ENCODE assay signal across 8 mouse cellular contexts in genomic region chr13:100730153-100730860, GRCm38 (mm10). TPM values are rescaled to one million over a fixed set of nuclear protein-coding genes. Genes with fewer than 3 reads are reported as not detected.
DNase-seq lines count a peak whose midpoint lies in the region; ATAC-seq and TF ChIP-seq lines count a peak whose summit lies in the region.

No protein-coding gene starts in this region.

- TF ChIP-seq CTCF in lung, adult 2 months (IDR thresholded peaks at IDR 0.05; ENCODE audit: insufficient read depth, low read length): no peak
- TF ChIP-seq CTCF in bone marrow macrophage, adult 2 months (IDR thresholded peaks at IDR 0.05; ENCODE audit: low read depth, low read length): no peak

- peaks cover 24% of the 10 kb centered on the region for H3K36me3 ChIP-seq in forebrain, embryonic 13.5 days (ENCODE audit: poor library complexity, severe bottlenecking)
- H3K36me3 ChIP-seq in kidney, embryonic 14.5 days (ENCODE audit: control insufficient read depth, insufficient read depth, low read length): peaks cover 20% of the 10 kb centered on the region

- peak overlapping the region; percentile 88 for H3K4me2 ChIP-seq in forebrain, embryonic 13.5 days
- H3K4me2 ChIP-seq in kidney, embryonic 14.5 days (replicated peaks; ENCODE audit: low read depth, low read length): peak overlapping the region; percentile 67

- no peaks in the 10 kb centered on the region for H3K27me3 ChIP-seq in forebrain, embryonic 13.5 days
- H3K27me3 ChIP-seq in kidney, embryonic 14.5 days (ENCODE audit: control insufficient read depth, insufficient read depth, low read length): no peaks in the 10 kb centered on the region

- no peaks in the 10 kb centered on the region for H3K9me3 ChIP-seq in forebrain, embryonic 13.5 days (replicated peaks)
- no peaks in the 10 kb centered on the region for H3K9me3 ChIP-seq in kidney, embryonic 14.5 days (ENCODE audit: control insufficient read depth, low read length)

- H3K4me1 ChIP-seq in lung, adult 2 months (ENCODE audit: control insufficient read depth, insufficient read depth, low read length): peaks cover 3% of the 10 kb centered on the region; the same call in 1 of the 2 replicates
- H3K4me1 ChIP-seq in bone marrow macrophage, adult 2 months (ENCODE audit: control insufficient read depth, insufficient read depth, low read length): peaks cover 10% of the 10 kb centered on the region
- H3K4me1 ChIP-seq in forebrain, embryonic 13.5 days: peaks cover 12% of the 10 kb centered on the region
- H3K4me1 ChIP-seq in kidney, embryonic 14.5 days (ENCODE audit: control insufficient read depth, insufficient read depth, low read length): peaks cover 8% of the 10 kb centered on the region

- H3K9ac ChIP-seq in forebrain, embryonic 13.5 days: peak overlapping the region; percentile 78
- peak overlapping the region; percentile 95 for H3K9ac ChIP-seq in kidney, embryonic 14.5 days (ENCODE audit: low read depth, low read length)

- peak overlapping the region; percentile 69 for H3K27ac ChIP-seq in bone marrow macrophage, adult 2 months (ENCODE audit: insufficient read depth, low read depth, low read length)
- H3K27ac ChIP-seq in forebrain, embryonic 13.5 days: peak overlapping the region; percentile 83
- peak overlapping the region; percentile 97 for H3K27ac ChIP-seq in kidney, embryonic 14.5 days (ENCODE audit: low read depth, low read length)

- peak overlapping the region; percentile 69 for H3K4me3 ChIP-seq in lung, adult 2 months (replicated peaks; ENCODE audit: extremely low read depth, low read depth, low read length)
- H3K4me3 ChIP-seq in bone marrow macrophage, adult 2 months (ENCODE audit: insufficient read depth, low read length): peak overlapping the region; percentile 86
- peak overlapping the region; percentile 96 for H3K4me3 ChIP-seq in forebrain, embryonic 13.5 days
- H3K4me3 ChIP-seq in kidney, embryonic 14.5 days (ENCODE audit: low read length): peak overlapping the region; percentile 83

- under 1% methylated on average over 30 of the region's 30 CpGs for WGBS in lung, adult 2 months
- 1% methylated on average over 30 of the region's 30 CpGs for WGBS in forebrain, embryonic 13.5 days
- WGBS in kidney, embryonic 14.5 days: under 1% methylated on average over 30 of the region's 30 CpGs

- DNase-seq in lung, adult 2 months: peak; percentile 13
- DNase-seq in lung, adult 18-20 months: no peak
- no peak for DNase-seq in urinary bladder, postnatal 10 days (ENCODE audit: low spot score)

- no peak for TF ChIP-seq POLR2A in lung, adult 2 months (IDR thresholded peaks at IDR 0.05; ENCODE audit: borderline replicate concordance, extremely low read depth, low read depth, low read length)
- TF ChIP-seq POLR2A in bone marrow macrophage, adult 2 months (IDR thresholded peaks at IDR 0.05; ENCODE audit: borderline replicate concordance, low read depth, low read length): no peak

- ATAC-seq in forebrain, embryonic 13.5 days: peak; percentile 90
- peak; percentile 2; the same call in 1 of the 2 replicates for ATAC-seq in kidney, embryonic 14.5 days (ENCODE audit: low FRiP score, low TSS enrichment)
- ATAC-seq in megakaryocyte-erythroid progenitor cell, adult 5-6 weeks (replicated peaks; ENCODE audit: low FRiP score, low TSS enrichment, poor library complexity, severe bottlenecking): peak; percentile 62; the same call in 1 of the 2 replicates
- ATAC-seq in CD4-positive, CD25-positive, alpha-beta regulatory T cell, adult 4 months: no peak

RNA-seq across cellular contexts. Expression of gene Cdk7, which starts 0.4 kb away (rescaled TPM):
- 8.9 and 12.8 TPM in 2 replicates for polyA plus RNA-seq in lung, adult 2 months (2012; rRNA removed)
- 27.1 and 29.5 TPM in 2 replicates for polyA plus RNA-seq in bone marrow macrophage, adult 2 months (2012; ENCODE audit: insufficient read depth, insufficient read length, missing spikeins)
- polyA plus RNA-seq in forebrain, embryonic 13.5 days (2015; fragmentation: Nextera tagmentation; extraction: Ambion mirVana): 59.0 and 62.8 TPM in 2 replicates
- polyA plus RNA-seq in kidney, embryonic 14.5 days (2014; fragmentation: Nextera tagmentation; extraction: Ambion mirVana): 111 and 112 TPM in 2 replicates
- total RNA-seq in megakaryocyte-erythroid progenitor cell, adult 5-6 weeks (2014; fragmentation: Nextera tagmentation): 69.6 and 73.5 TPM in 2 replicates
- total RNA-seq in megakaryocyte-erythroid progenitor cell, adult 5-6 weeks (2017): 66.7 and 69.1 TPM in 2 replicates
- polyA plus RNA-seq in CD4-positive, CD25-positive, alpha-beta regulatory T cell, adult 4 months (2017; shearing (Covaris generic)): 10 to 100 TPM; 82.6 to 87.1 TPM

RNA-seq across cellular contexts. Expression of gene Mrps36, which starts 14.2 kb away (rescaled TPM):
- polyA plus RNA-seq in lung, adult 2 months (2012; rRNA removed): 27.0 and 29.2 TPM in 2 replicates
- 68.4 and 89.2 TPM in 2 replicates for polyA plus RNA-seq in bone marrow macrophage, adult 2 months (2012; ENCODE audit: insufficient read depth, insufficient read length, missing spikeins)
- polyA plus RNA-seq in forebrain, embryonic 13.5 days (2015; fragmentation: Nextera tagmentation; extraction: Ambion mirVana): 128 and 142 TPM in 2 replicates
- 171 and 182 TPM in 2 replicates for polyA plus RNA-seq in kidney, embryonic 14.5 days (2014; fragmentation: Nextera tagmentation; extraction: Ambion mirVana)
- 122 and 137 TPM in 2 replicates for total RNA-seq in megakaryocyte-erythroid progenitor cell, adult 5-6 weeks (2014; fragmentation: Nextera tagmentation)
- total RNA-seq in megakaryocyte-erythroid progenitor cell, adult 5-6 weeks (2017): 92.3 and 159 TPM in 2 replicates
- 100 to 1,000 TPM in 1 of 2 experiments, 10 to 100 TPM in 1; 85.2 to 108 TPM for polyA plus RNA-seq in CD4-positive, CD25-positive, alpha-beta regulatory T cell, adult 4 months (2017; shearing (Covaris generic))

RNA-seq across cellular contexts. Expression of gene Cenph, which starts 45.4 kb away (rescaled TPM):
- polyA plus RNA-seq in lung, adult 2 months (2012; rRNA removed): 0.18 and 0.25 TPM in 2 replicates
- 13.5 and 14.2 TPM in 2 replicates for polyA plus RNA-seq in bone marrow macrophage, adult 2 months (2012; ENCODE audit: insufficient read depth, insufficient read length, missing spikeins)
- polyA plus RNA-seq in forebrain, embryonic 13.5 days (2015; fragmentation: Nextera tagmentation; extraction: Ambion mirVana): 33.8 and 34.6 TPM in 2 replicates
- 49.7 and 59.4 TPM in 2 replicates for polyA plus RNA-seq in kidney, embryonic 14.5 days (2014; fragmentation: Nextera tagmentation; extraction: Ambion mirVana)
- 58.3 and 100 TPM in 2 replicates for total RNA-seq in megakaryocyte-erythroid progenitor cell, adult 5-6 weeks (2014; fragmentation: Nextera tagmentation)
- total RNA-seq in megakaryocyte-erythroid progenitor cell, adult 5-6 weeks (2017): 67.0 and 95.9 TPM in 2 replicates
- 1 to 10 TPM; 2.8 to 4.6 TPM for polyA plus RNA-seq in CD4-positive, CD25-positive, alpha-beta regulatory T cell, adult 4 months (2017; shearing (Covaris generic))

RNA-seq across cellular contexts. Expression of gene Ccnb1, which starts 56.1 kb away (rescaled TPM):
- polyA plus RNA-seq in lung, adult 2 months (2012; rRNA removed): 0.85 and 3.2 TPM in 2 replicates
- polyA plus RNA-seq in bone marrow macrophage, adult 2 months (2012; ENCODE audit: insufficient read depth, insufficient read length, missing spikeins): 35.0 and 42.5 TPM in 2 replicates
- polyA plus RNA-seq in forebrain, embryonic 13.5 days (2015; fragmentation: Nextera tagmentation; extraction: Ambion mirVana): 273 and 294 TPM in 2 replicates
- polyA plus RNA-seq in kidney, embryonic 14.5 days (2014; fragmentation: Nextera tagmentation; extraction: Ambion mirVana): 289 and 315 TPM in 2 replicates
- 99.3 and 102 TPM in 2 replicates for total RNA-seq in megakaryocyte-erythroid progenitor cell, adult 5-6 weeks (2014; fragmentation: Nextera tagmentation)
- total RNA-seq in megakaryocyte-erythroid progenitor cell, adult 5-6 weeks (2017): 150 and 153 TPM in 2 replicates
- polyA plus RNA-seq in CD4-positive, CD25-positive, alpha-beta regulatory T cell, adult 4 months (2017; shearing (Covaris generic)): 10 to 100 TPM in 1 of 2 experiments, 1 to 10 TPM in 1; 9.1 to 22.6 TPM
